Mouse (Mus musculus): Measurements from ENCODE around the gene Prr15l.

GRCm38 (mm10) chr11:96979329-96979728, 51.4 kb downstream of the Prr15l start:
- no peak for TF ChIP-seq POLR2A (IDR thresholded peaks at IDR 0.05; ENCODE audit: borderline replicate concordance, extremely low read depth, low read depth, low read length)
- TF ChIP-seq CTCF (IDR thresholded peaks at IDR 0.05; ENCODE audit: insufficient read depth, low read length) = no peak

Measured in lung, adult 2 months (tissue).